Mouse (Mus musculus): ENCODE measurements around the gene Isg15.

GRCm38 (mm10) chr4:156171828-156172227, 28.8 kb downstream of the Isg15 start:
- TF ChIP-seq CTCF (IDR thresholded peaks at IDR 0.05; ENCODE audit: control insufficient read depth, insufficient read depth, insufficient replicate concordance, low read depth, low read length) (no peak), POLR2A (IDR thresholded peaks at IDR 0.05; ENCODE audit: control insufficient read depth, low read depth, low read length) (no peak)
